Mouse (Mus musculus) olfactory bulb, adult 2 months (tissue): Measurements from ENCODE around the gene Adcy9.

ENCODE experiments used
- CTCF ChIP-seq: fragments of 200-500 bp; IDR thresholded peaks from 2 replicates; pipeline ENCODE4 v1.5.1; 2012; ENCODE audit warnings: low read depth, mild to moderate bottlenecking, low read length, moderate library complexity; ENCODE audit not compliant: insufficient read depth
- POLR2A ChIP-seq: fragments of 200-500 bp; IDR thresholded peaks from 2 replicates; pipeline ENCODE4 v1.6.1; 2012; ENCODE audit warnings: mild to moderate bottlenecking, low read depth, low read length, moderate library complexity; ENCODE audit not compliant: insufficient read depth

GRCm38 (mm10) chr16:4413301-4413700 lies 7.0 kb downstream of the Adcy9 start:
- no peak for TF ChIP-seq POLR2A
- TF ChIP-seq CTCF: no peak
